Mouse (Mus musculus): ENCODE measurements around the gene Gm16442.
"Not testable (repeated sequence)": the region's sequence is repeated elsewhere in the genome, so short reads cannot be mapped to it uniquely, and the experiment has no call there.

Gene Gm16442

DNA sequence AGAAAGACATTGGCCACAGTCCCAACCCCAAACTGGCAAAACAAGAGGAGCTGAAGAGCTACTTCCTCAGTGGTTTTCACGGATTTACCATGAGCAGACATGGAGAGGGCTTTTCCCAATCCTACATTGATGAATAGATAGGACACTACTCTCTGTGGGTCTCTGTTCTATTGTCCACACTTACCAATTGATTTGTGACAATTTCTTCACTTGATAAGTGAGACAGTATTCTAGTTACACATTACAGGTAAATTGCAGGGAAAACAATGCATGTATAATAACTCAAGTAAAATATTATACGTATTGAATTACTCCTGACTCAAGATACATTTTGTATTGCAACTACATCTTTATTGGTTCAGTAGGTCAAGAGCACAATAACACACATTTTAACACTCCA, at the start of gene Gm16442:
Gene Gm16442 (minus strand): TSS at position 101 of the 400 bp plus-strand sequence.
- not testable (repeated sequence) for DNase-seq

DNA sequence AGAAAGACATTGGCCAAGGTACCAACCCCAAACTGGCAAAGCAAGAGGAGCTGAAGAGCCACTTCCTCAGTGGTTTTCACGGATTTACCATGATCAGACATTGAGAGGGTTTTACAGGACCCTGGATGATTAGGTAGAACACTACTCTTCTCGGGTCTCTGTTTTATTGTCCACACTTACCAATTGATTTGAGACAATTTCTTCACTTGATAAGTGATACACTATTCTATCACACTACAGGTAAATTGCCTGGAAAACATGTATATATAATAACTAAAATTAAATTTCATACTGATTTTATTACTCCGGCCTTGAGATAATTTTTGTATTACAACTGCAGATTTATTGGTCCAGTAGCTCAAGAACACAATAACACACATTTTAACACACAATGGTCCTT, 45.9 kb upstream of the Gm16442 start, which contains the start of gene Vmn1r94:
Gene Vmn1r94 (minus strand): TSS at position 101 of the 400 bp plus-strand sequence.
- not testable (repeated sequence) for DNase-seq

DNA sequence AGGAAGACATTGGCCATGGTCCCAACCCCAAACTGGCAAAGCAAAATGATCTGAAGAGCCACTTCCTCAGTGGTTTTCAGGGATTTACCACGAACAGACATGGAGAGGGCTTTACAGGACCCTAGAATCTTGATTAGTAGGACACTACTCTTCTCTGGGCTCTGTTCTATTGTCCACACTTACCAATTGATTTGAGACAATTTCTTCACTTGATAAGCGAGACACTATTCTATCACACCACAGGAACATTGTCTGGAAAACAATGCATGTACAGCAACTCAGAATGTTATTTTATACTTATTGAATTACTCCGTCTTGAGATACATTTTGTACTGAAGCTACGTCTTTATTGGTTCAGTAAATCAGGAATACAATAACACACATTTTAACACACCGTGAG, 16.6 kb upstream of the Gm16442 start, which contains the start of gene Vmn1r93:
Gene Vmn1r93 (minus strand): TSS at position 101 of the 400 bp plus-strand sequence.
- not testable (repeated sequence) for DNase-seq

DNA sequence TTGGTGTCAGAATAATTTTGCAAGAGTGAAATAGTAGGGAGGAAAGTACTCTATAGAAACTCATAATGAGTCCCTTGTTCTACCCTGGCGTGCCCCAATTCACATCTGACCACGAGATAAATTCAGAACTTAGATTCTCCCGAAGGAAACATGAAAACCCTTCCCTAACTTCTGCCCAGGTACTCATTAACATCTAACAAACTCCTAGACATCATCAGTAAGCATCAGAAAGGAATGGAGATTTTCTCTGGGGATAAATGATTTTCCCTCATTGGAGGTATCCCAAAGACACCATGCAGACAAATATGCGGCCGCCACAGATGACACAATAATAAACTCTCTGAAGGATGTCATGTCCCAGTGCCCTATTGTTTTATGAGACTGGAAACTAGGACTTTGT, 23.0 kb downstream of the Gm16442 start, which contains the start of gene Vmn1r91:
Gene Vmn1r91 (plus strand): TSS at position 301 of the 400 bp plus-strand sequence.
- DNase-seq, result not testable (repeated sequence)

DNA sequence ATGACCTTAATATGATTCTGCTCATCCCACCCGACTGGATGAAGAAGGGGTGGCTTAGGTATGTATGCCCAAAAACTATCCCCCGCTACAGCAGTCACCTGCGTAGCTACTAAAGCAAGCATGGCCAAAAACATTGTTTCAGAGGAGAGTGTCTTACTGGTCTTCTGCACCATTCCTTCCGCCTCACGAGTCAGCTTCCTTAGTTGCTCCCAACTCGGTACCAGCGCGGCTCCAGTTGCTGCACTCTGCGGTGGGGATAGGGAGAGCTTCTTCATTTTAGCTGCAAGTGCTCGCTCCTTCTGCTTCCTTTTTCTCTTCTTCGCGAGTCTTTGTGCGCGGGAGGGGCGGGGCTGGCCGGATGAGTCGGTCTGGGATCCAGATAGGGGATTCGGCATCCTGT, 44.3 kb downstream of the Gm16442 start:
- DNase-seq, result not testable (repeated sequence)

All from lung, adult 18-20 months (tissue).